Mouse (Mus musculus) bone marrow macrophage, adult 2 months (primary cell): Measurements from ENCODE around the gene Hipk4.

Source experiments
- CTCF ChIP-seq: IDR thresholded peaks from 2 replicates; pipeline ENCODE4 v1.5.1; 2012; ENCODE audit warnings: low read depth, mild to moderate bottlenecking, low read length, moderate library complexity
- POLR2A ChIP-seq: IDR thresholded peaks from 2 replicates; pipeline ENCODE4 v1.6.1; 2012; ENCODE audit warnings: mild to moderate bottlenecking, low read depth, low read length, borderline replicate concordance

DNA sequence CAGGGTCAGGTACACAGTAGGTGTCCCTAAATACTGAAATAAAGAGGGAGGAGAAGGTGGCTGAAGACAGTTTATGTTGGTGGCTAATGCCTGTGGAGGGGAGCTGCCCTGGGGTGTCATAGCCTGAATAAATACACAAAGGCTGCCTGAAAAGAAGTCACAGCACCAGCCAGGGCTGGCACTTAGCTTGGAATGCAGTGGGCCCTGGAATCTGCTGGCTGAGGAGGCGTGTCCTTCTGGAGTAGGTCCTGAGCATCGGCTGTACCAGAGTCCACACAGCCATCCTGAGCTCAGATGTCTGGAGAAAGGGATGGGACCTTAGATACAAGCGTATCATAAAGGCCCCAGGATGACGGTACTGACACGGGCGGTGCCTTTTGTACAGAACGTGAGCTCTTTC is 31.2 kb upstream of the Hipk4 start:
- TF ChIP-seq CTCF (no peak), POLR2A (no peak)
